Mouse (Mus musculus): ENCODE data around the gene Kif6. TPM values are rescaled to one million over a fixed set of nuclear protein-coding genes. Genes with fewer than 3 reads are reported as not detected.

Kif6 gene
- total and polyA plus RNA-seq, 3 experiments = 2.1 to 2.6 (median 2.3) TPM

DNA sequence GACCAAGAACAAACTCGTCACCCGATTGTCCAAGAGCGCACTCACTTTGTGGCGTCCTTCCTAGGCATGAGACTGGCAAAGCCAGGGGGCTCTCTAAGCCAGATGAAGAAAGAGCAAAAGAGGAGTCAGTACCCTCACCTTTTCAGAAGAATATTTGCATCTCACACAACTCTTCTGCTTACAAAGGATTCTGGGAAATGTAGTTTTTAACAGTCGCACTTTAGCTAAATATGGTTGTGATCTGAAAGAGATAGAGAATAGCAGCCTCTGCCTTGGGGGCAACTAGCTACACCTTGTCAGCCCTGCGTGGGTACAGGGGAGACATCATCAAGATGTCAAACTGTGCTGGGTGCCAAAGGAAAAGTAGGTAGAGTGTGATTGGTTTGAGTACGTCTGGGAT, 287.7 kb downstream of the Kif6 start:
- no peak overlapping the region for H3K4me3 ChIP-seq
- no peaks in the 10 kb centered on the region for H3K36me3 ChIP-seq (ENCODE audit: control insufficient read depth, insufficient read depth, low read length)
- 87% methylated on average over 7 of the region's 7 CpGs for WGBS
- no peaks in the 10 kb centered on the region for H3K79me2 ChIP-seq (replicated peaks; ENCODE audit: control insufficient read depth, insufficient read depth, low read length)
- H3K27ac ChIP-seq = no peak overlapping the region
- H3K4me1 ChIP-seq (ENCODE audit: control insufficient read depth, insufficient read depth, low read length) = no peaks in the 10 kb centered on the region
- intact Hi-C loops (cut with DNase I) = no loop called here
- no peak for TF ChIP-seq POLR2A (IDR thresholded peaks at IDR 0.05; ENCODE audit: insufficient read depth, low read depth, low read length)
- H3K27me3 ChIP-seq (ENCODE audit: control insufficient read depth, insufficient read depth, low read length) = no peaks in the 10 kb centered on the region
- no peak overlapping the region for H3K9ac ChIP-seq (ENCODE audit: low read depth, low read length)
- no peak for DNase-seq

DNA sequence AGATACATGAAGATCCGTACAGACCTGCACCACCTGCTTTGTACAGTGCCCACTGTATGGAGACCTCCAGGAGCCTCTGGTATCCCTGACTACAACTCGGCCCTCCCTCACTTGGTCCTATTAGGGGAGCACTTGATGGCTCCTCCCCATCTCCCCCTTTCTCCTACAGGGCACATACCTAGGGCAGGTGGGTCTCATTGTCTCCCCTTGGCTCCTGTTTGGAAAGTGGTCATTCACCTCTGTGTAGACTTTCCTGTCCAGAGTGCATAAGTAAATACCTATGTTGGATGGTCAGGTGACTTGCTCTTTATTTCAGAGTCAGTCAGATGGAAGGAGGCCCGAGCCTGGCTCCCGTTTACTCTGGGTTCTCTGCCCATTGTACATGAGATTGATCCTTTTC, 308.5 kb downstream of the Kif6 start:
- H3K79me2 ChIP-seq (replicated peaks; ENCODE audit: control insufficient read depth, insufficient read depth, low read length) = no peaks in the 10 kb centered on the region
- no peaks in the 10 kb centered on the region for H3K36me3 ChIP-seq (ENCODE audit: control insufficient read depth, insufficient read depth, low read length)
- WGBS = 75% methylated on average over 4 of the region's 4 CpGs
- H3K27ac ChIP-seq = no peak overlapping the region
- no peak for TF ChIP-seq EP300 (IDR thresholded peaks at IDR 0.05; ENCODE audit: insufficient read depth, low read depth, low read length)
- no peak for TF ChIP-seq POLR2A (IDR thresholded peaks at IDR 0.05; ENCODE audit: insufficient read depth, low read depth, low read length)
- TF ChIP-seq CTCF (IDR thresholded peaks at IDR 0.05) = no peak
- no peak for DNase-seq
- no peak overlapping the region for H3K9ac ChIP-seq (ENCODE audit: low read depth, low read length)
- H3K4me1 ChIP-seq (ENCODE audit: control insufficient read depth, insufficient read depth, low read length) = no peaks in the 10 kb centered on the region
- H3K27me3 ChIP-seq (ENCODE audit: control insufficient read depth, insufficient read depth, low read length) = no peaks in the 10 kb centered on the region
- no peak overlapping the region for H3K4me3 ChIP-seq
- intact Hi-C loops (cut with DNase I) = no loop called here

DNA sequence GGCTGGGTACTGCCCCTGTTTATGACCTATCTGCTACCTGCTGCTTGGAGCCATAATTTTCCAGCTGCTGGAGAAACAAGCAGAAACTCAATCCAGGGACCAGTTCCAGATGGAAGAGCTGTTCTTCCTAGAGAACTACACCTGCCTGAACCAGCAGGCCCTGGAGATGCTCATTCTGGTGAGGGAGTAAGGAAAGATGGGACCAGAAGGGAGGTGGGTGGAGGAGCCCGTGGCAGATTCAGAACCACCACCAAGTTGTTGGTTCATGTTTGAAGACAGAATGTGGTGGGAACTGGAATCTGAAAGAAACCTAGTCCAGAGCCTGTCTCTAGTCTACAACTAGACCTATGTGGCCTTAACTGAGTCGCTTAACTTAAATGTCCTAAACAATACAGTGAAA, 312.7 kb downstream of the Kif6 start:
- H3K36me3 ChIP-seq (ENCODE audit: control insufficient read depth, insufficient read depth, low read length) = no peaks in the 10 kb centered on the region
- DNase-seq = no peak
- 65% methylated on average over 2 of the region's 2 CpGs for WGBS

DNA sequence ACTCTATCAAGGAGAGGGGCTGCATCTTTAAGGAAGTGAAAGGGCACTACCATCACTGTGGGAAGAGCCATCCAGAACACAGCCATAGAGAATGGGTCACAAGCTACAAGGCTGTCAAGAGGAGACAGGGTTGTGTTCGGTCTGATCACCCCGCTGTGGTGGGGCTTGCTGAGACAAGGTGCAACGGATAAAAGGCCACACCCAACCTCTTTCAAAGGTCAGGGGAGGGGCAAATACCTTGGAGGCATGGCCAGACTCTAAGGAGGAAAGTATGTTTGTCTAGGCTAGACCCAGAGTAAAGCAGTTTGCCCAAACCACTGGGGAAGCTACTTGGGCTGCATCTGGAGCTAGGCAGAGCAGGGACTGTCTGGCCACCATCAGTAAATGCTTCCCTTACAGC, 318.9 kb downstream of the Kif6 start:
- H3K27ac ChIP-seq = no peak overlapping the region
- H3K4me1 ChIP-seq (ENCODE audit: control insufficient read depth, insufficient read depth, low read length) = no peaks in the 10 kb centered on the region
- intact Hi-C loops (cut with DNase I) = no loop called here
- no peak for DNase-seq
- TF ChIP-seq CTCF (IDR thresholded peaks at IDR 0.05) (no peak), POLR2A (IDR thresholded peaks at IDR 0.05; ENCODE audit: insufficient read depth, low read depth, low read length) (no peak), EP300 (IDR thresholded peaks at IDR 0.05; ENCODE audit: insufficient read depth, low read depth, low read length) (no peak)
- WGBS = 62% methylated on average over 3 of the region's 3 CpGs
- no peak overlapping the region for H3K4me3 ChIP-seq
- no peak overlapping the region for H3K9ac ChIP-seq (ENCODE audit: low read depth, low read length)
- no peaks in the 10 kb centered on the region for H3K36me3 ChIP-seq (ENCODE audit: control insufficient read depth, insufficient read depth, low read length)
- H3K79me2 ChIP-seq (replicated peaks; ENCODE audit: control insufficient read depth, insufficient read depth, low read length) = no peaks in the 10 kb centered on the region
- H3K27me3 ChIP-seq (ENCODE audit: control insufficient read depth, insufficient read depth, low read length) = no peaks in the 10 kb centered on the region

More for the DNA sequence above, 312.7 kb downstream of the Kif6 start:
- Histone ChIP-seq H3K27ac (no peak overlapping the region), H3K4me1 (ENCODE audit: control insufficient read depth, insufficient read depth, low read length) (no peaks in the 10 kb centered on the region), H3K4me3 (no peak overlapping the region), H3K27me3 (ENCODE audit: control insufficient read depth, insufficient read depth, low read length) (no peaks in the 10 kb centered on the region), H3K79me2 (replicated peaks; ENCODE audit: control insufficient read depth, insufficient read depth, low read length) (no peaks in the 10 kb centered on the region), H3K9ac (ENCODE audit: low read depth, low read length) (no peak overlapping the region)
- intact Hi-C loops (cut with DNase I) = no loop called here
- TF ChIP-seq CTCF (IDR thresholded peaks at IDR 0.05) (no peak), POLR2A (IDR thresholded peaks at IDR 0.05; ENCODE audit: insufficient read depth, low read depth, low read length) (no peak), EP300 (IDR thresholded peaks at IDR 0.05; ENCODE audit: insufficient read depth, low read depth, low read length) (no peak)

DNA sequence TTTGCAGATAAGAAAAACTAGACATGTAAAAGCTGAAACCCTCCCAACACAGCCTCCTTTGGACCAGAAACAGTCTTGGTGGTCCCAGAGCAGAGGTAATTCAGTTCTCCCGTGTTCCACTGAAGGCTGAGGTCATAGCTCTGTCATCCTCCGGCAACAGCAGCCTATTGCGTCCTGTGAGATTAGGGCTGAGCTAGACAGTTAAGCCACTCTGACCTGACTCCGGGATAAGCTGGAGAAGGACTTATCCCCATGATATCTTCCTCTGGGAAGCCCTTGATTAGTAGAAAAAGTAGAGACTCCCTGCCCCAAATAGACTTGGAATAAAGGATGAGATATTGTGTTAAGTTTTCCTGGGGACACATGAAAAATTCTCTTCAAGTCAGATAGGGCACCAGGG, 319.6 kb downstream of the Kif6 start:
- Histone ChIP-seq H3K4me1 (ENCODE audit: control insufficient read depth, insufficient read depth, low read length) (no peaks in the 10 kb centered on the region), H3K27ac (no peak overlapping the region), H3K9ac (ENCODE audit: low read depth, low read length) (no peak overlapping the region), H3K4me3 (no peak overlapping the region), H3K79me2 (replicated peaks; ENCODE audit: control insufficient read depth, insufficient read depth, low read length) (no peaks in the 10 kb centered on the region), H3K27me3 (ENCODE audit: control insufficient read depth, insufficient read depth, low read length) (no peaks in the 10 kb centered on the region), H3K36me3 (ENCODE audit: control insufficient read depth, insufficient read depth, low read length) (no peaks in the 10 kb centered on the region)
- 16% methylated on average over 4 of the region's 4 CpGs for WGBS
- DNase-seq = no peak
- intact Hi-C loops (cut with DNase I) = no loop called here
- no peak for TF ChIP-seq EP300 (IDR thresholded peaks at IDR 0.05; ENCODE audit: insufficient read depth, low read depth, low read length)
- no peak for TF ChIP-seq POLR2A (IDR thresholded peaks at IDR 0.05; ENCODE audit: insufficient read depth, low read depth, low read length)
- TF ChIP-seq CTCF (IDR thresholded peaks at IDR 0.05) = no peak

DNA sequence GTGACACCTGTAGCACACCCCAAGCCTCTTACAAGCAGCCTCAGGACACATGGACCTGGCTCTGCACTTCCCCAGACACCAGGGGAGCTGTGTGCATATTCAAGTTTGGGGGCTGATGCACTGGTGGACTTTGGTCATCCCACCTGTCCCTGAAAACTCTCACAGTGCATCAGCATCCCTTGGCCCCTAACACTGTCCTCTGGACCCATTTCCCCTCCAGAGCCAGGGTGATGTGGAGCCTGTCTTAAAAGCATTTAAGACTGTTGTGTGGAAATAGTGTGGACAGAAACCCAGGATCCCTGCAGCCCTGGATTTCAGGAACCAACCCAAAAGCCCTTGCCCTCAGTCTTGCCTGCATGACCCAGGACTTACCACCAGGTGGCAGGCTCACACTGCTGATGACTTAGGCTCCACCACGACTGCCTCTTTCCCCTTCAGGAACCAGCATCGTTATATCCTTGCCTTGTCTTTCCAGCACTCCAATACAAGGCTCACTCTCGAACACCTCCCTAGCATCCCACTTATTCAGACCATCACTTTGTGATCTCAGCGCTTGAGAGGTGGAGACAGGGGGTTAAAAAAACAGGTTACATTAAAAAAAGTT, 320.8 kb downstream of the Kif6 start:
- peak; percentile 63 to 82 for DNase-seq
- intact Hi-C loops (cut with DNase I) = loop anchor here (1.0 to 5.0 kb wide), 3 partner anchors 302 to 862 kb away; no protein-coding TSS in a partner anchor
- no peaks in the 10 kb centered on the region for H3K36me3 ChIP-seq (ENCODE audit: control insufficient read depth, insufficient read depth, low read length)
- H3K9ac ChIP-seq (ENCODE audit: low read depth, low read length) = no peak overlapping the region
- H3K4me3 ChIP-seq = no peak overlapping the region
- H3K27me3 ChIP-seq (ENCODE audit: control insufficient read depth, insufficient read depth, low read length) = no peaks in the 10 kb centered on the region
- H3K4me1 ChIP-seq (ENCODE audit: control insufficient read depth, insufficient read depth, low read length) = no peaks in the 10 kb centered on the region
- TF ChIP-seq CTCF (IDR thresholded peaks at IDR 0.05) = peak; percentile 99
- peak; percentile 86 for TF ChIP-seq EP300 (IDR thresholded peaks at IDR 0.05; ENCODE audit: insufficient read depth, low read depth, low read length)
- no peak for TF ChIP-seq POLR2A (IDR thresholded peaks at IDR 0.05; ENCODE audit: insufficient read depth, low read depth, low read length)
- no peak overlapping the region for H3K27ac ChIP-seq
- WGBS = 1% methylated on average over 4 of the region's 4 CpGs
- H3K79me2 ChIP-seq (replicated peaks; ENCODE audit: control insufficient read depth, insufficient read depth, low read length) = no peaks in the 10 kb centered on the region

Measured in heart, adult 2 months (tissue).